9 mouse cellular contexts compared by ENCODE assay signal in the genomic region with DNA sequence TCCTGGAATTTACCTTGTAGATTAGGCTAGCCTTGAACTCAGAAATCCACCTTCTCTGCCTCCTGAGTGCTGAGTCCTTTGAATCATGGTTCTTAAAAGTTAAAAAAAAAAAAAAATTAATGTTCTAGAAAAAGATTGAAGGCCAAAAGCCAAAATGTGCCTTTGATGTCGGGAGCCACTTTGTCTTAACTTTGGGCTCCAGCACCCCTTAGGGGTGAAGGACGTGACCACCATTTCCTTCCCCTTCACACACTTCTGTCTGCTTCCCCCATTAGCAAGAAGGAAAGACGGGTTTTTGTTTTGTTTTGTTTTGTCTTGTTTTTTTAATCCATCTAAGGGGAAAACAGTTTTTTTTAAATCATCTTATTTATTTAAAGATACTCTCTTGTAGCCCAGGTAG. TPM values are rescaled to one million over a fixed set of nuclear protein-coding genes. Genes with fewer than 3 reads are reported as not detected.
DNase-seq lines count a peak whose midpoint lies in the region; ATAC-seq and TF ChIP-seq lines count a peak whose summit lies in the region.
"Had no signal": no experiment of that assay in that cellular context is flagged by ENCODE, and none has a peak within 500 bp of the region (broad histone marks: within the 10 kb centered on the region; RNA-seq: fewer than 3 reads in every experiment).

No protein-coding gene starts in this region.

- 0 out of 4 replicates have a peak, but pooled peaks have one; percentile 22 to 23 for ATAC-seq in hematopoietic stem cell, adult 5-6 weeks (replicated peaks in 1 of 2; ENCODE audit: insufficient read depth in 1 of 2, low FRiP score in 2 of 2, low TSS enrichment in 1 of 2, low read depth in 1 of 2, poor library complexity in 2 of 2, severe bottlenecking in 2 of 2)
- no peak for ATAC-seq in stomach, embryonic 16.5 days (ENCODE audit: insufficient read depth, low FRiP score)
- ATAC-seq in cerebellum, adult (ENCODE audit: insufficient number of reproducible peaks, low FRiP score, low TSS enrichment) = no peak
- ATAC-seq in erythroblast, adult 5-6 weeks (replicated peaks; ENCODE audit: low FRiP score, poor library complexity, severe bottlenecking) = no peak
- ATAC-seq: midbrain, embryonic 15.5 days had no signal

- TF ChIP-seq POLR2A in kidney, adult 2 months (IDR thresholded peaks at IDR 0.05; ENCODE audit: low read depth, low read length) = no peak
- no peak for TF ChIP-seq POLR2A in thymus, adult 2 months (IDR thresholded peaks at IDR 0.05; ENCODE audit: control insufficient read depth, extremely low read depth, insufficient read depth, low read length, poor library complexity)

- no peak for TF ChIP-seq CTCF in kidney, adult 2 months (conservative IDR thresholded peaks at IDR 0.05; ENCODE audit: insufficient read depth, insufficient read length, low read depth, low read length)
- no peak for TF ChIP-seq CTCF in thymus, adult 2 months (IDR thresholded peaks at IDR 0.05; ENCODE audit: borderline replicate concordance, control insufficient read depth, extremely low read depth, insufficient read depth, low read length, poor library complexity)

- peak overlapping the region; percentile 98 for H3K27ac ChIP-seq in kidney, adult 2 months (ENCODE audit: insufficient read depth, low read depth, low read length)
- no peak overlapping the region; the same call in 1 of the 2 replicates for H3K27ac ChIP-seq in thymus, adult 2 months (ENCODE audit: control insufficient read depth, insufficient read depth, low read length)
- peak overlapping the region; percentile 86 for H3K27ac ChIP-seq in stomach, embryonic 16.5 days (ENCODE audit: low read length)
- H3K27ac ChIP-seq: midbrain, embryonic 15.5 days had no signal

- DNase-seq in kidney, adult 2 months = peak; percentile 27
- DNase-seq in kidney, adult 11 months = no peak
- peak; percentile 56 for DNase-seq in thymus, postnatal 0 days (ENCODE audit: low spot score)
- no peak for DNase-seq in thymus, adult 2 months

- peaks cover 33% of the 10 kb centered on the region for H3K4me1 ChIP-seq in kidney, adult 2 months (ENCODE audit: control insufficient read depth, insufficient read depth, low read length)
- peaks cover 65% of the 10 kb centered on the region for H3K4me1 ChIP-seq in thymus, adult 2 months (replicated peaks; ENCODE audit: control insufficient read depth, insufficient read depth, low read length)
- peaks cover 50% of the 10 kb centered on the region for H3K4me1 ChIP-seq in stomach, embryonic 16.5 days (ENCODE audit: control insufficient read depth, insufficient read depth, low read length)

- no peak overlapping the region for H3K4me2 ChIP-seq in stomach, embryonic 16.5 days (ENCODE audit: low read depth, low read length)
- H3K4me2 ChIP-seq: midbrain, embryonic 15.5 days had no signal

- H3K9me3 ChIP-seq in stomach, embryonic 16.5 days (replicated peaks; ENCODE audit: control insufficient read depth, low read length) = no peaks in the 10 kb centered on the region
- H3K9me3 ChIP-seq: midbrain, embryonic 15.5 days had no signal

- no peak overlapping the region for H3K9ac ChIP-seq in stomach, embryonic 16.5 days (ENCODE audit: low read length)
- H3K9ac ChIP-seq: midbrain, embryonic 15.5 days had no signal

- H3K4me3 ChIP-seq in kidney, adult 2 months (ENCODE audit: insufficient read depth, low read depth, low read length) = no peak overlapping the region
- no peak overlapping the region for H3K4me3 ChIP-seq in thymus, adult 2 months (ENCODE audit: control insufficient read depth, insufficient read depth, low read length)
- no peak overlapping the region for H3K4me3 ChIP-seq in stomach, embryonic 16.5 days (replicated peaks; ENCODE audit: low read length)
- H3K4me3 ChIP-seq: midbrain, embryonic 15.5 days had no signal

- 63% methylated on average over 3 of the region's 3 CpGs for WGBS in kidney, adult 2 months
- WGBS in thymus, adult 2 months = 11% methylated on average over 3 of the region's 3 CpGs
- 75% methylated on average over 3 of the region's 3 CpGs for WGBS in stomach, embryonic 16.5 days

- H3K36me3 ChIP-seq in kidney, adult 2 months (ENCODE audit: control insufficient read depth, insufficient read depth, low read length) = no peaks in the 10 kb centered on the region
- H3K36me3 ChIP-seq in thymus, adult 2 months (ENCODE audit: control insufficient read depth, insufficient read depth, low read length) = no peaks in the 10 kb centered on the region
- H3K36me3 ChIP-seq in stomach, embryonic 16.5 days (ENCODE audit: control insufficient read depth, insufficient read depth, low read length) = no peaks in the 10 kb centered on the region
- H3K36me3 ChIP-seq: midbrain, embryonic 15.5 days had no signal

- no peaks in the 10 kb centered on the region for H3K27me3 ChIP-seq in kidney, adult 2 months (replicated peaks; ENCODE audit: control insufficient read depth, insufficient read depth, low read length)
- no peaks in the 10 kb centered on the region for H3K27me3 ChIP-seq in thymus, adult 2 months (ENCODE audit: control insufficient read depth, insufficient read depth, low read length)
- no peaks in the 10 kb centered on the region for H3K27me3 ChIP-seq in stomach, embryonic 16.5 days (ENCODE audit: control insufficient read depth, insufficient read depth, low read length)
- H3K27me3 ChIP-seq: midbrain, embryonic 15.5 days had no signal

RNA-seq across cellular contexts. Expression of a gene that starts 48.7 kb away (rescaled TPM):
- 22.0 and 27.8 TPM in 2 replicates for polyA plus RNA-seq in kidney, adult 2 months (2012; rRNA removed)
- 13.1 and 15.5 TPM in 2 replicates for polyA plus RNA-seq in thymus, postnatal 0 days (2015; fragmentation: Nextera tagmentation; extraction: Ambion mirVana)
- 38.6 and 46.1 TPM in 2 replicates for polyA plus RNA-seq in thymus, adult 2 months (2012; rRNA removed)
- total RNA-seq in hematopoietic stem cell, adult 5-6 weeks (2017) = 4.2 and 5.6 TPM in 2 replicates
- polyA plus RNA-seq in stomach, embryonic 16.5 days (2015; fragmentation: Nextera tagmentation; extraction: Ambion mirVana) = 10.1 and 11.7 TPM in 2 replicates
- total RNA-seq in erythroblast, adult 5-6 weeks (2015; ENCODE audit: low replicate concordance) = 0.21 and 0.77 TPM in 2 replicates
- 0.42 TPM in 1 of 2 replicates, not detected in the other for total RNA-seq in erythroblast, adult 5-6 weeks (2017; ENCODE audit: low replicate concordance)

Comparison
In these comparisons a context has a peak if more than half of its experiments do, and no peak if none do; other contexts are left out.
1. DNase-seq: peak in kidney, adult 2 months (single experiment) and thymus, postnatal 0 days (single experiment); none in kidney, adult 11 months (single experiment) and thymus, adult 2 months (single experiment).
2. ATAC-seq: peak in hematopoietic stem cell, adult 5-6 weeks (2 of 2); none in stomach, embryonic 16.5 days (single experiment), cerebellum, adult (single experiment) and erythroblast, adult 5-6 weeks (single experiment).